Mouse (Mus musculus) intestine, postnatal 0 days (tissue): ENCODE results near the gene Tbck. TPM values are rescaled to one million over a fixed set of nuclear protein-coding genes. Genes with fewer than 3 reads are reported as not detected.

Source experiments
- ATAC-seq: fragments of 200-750 bp; cut with Nextera tagmentation; 2 replicates; pipeline ENCODE4 v1.8.0; 2017; ENCODE audit warnings: mild to moderate bottlenecking, moderate TSS enrichment, moderate library complexity
- H3K27ac ChIP-seq: fragments of 300-500 bp; sonication (generic); 2 replicates; pipeline ENCODE4 v1.5.1; 2014; ENCODE audit warnings: mild to moderate bottlenecking, low read depth, low read length, moderate library complexity
- H3K27me3 ChIP-seq: fragments of 300-500 bp; sonication (generic); replicated peaks from 2 replicates; pipeline ENCODE4 v1.6.1; 2014; ENCODE audit warnings: low read length, mixed read lengths; ENCODE audit not compliant: control insufficient read depth, insufficient read depth
- H3K36me3 ChIP-seq: fragments of 300-500 bp; sonication (generic); 2 replicates; pipeline ENCODE4 v1.6.1; 2014; ENCODE audit warnings: mild to moderate bottlenecking, moderate library complexity; ENCODE audit not compliant: control insufficient read depth, insufficient read depth
- H3K4me1 ChIP-seq: fragments of 300-500 bp; sonication (generic); replicated peaks from 2 replicates; pipeline ENCODE4 v1.6.1; 2014; ENCODE audit warnings: antibody characterized with exemption, low read length, mixed read lengths; ENCODE audit not compliant: control insufficient read depth, insufficient read depth
- H3K4me2 ChIP-seq: fragments of 300-500 bp; sonication (generic); replicated peaks from 2 replicates; pipeline ENCODE4 v1.6.1; 2014; ENCODE audit warnings: low read depth, mild to moderate bottlenecking, moderate library complexity
- H3K4me3 ChIP-seq: fragments of 300-500 bp; sonication (generic); 2 replicates; pipeline ENCODE4 v1.5.1; 2014; ENCODE audit warnings: low read depth, low read length
- H3K9ac ChIP-seq: fragments of 300-500 bp; sonication (generic); 2 replicates; pipeline ENCODE4 v1.6.1; 2014; ENCODE audit warnings: mild to moderate bottlenecking, low read depth, low read length
- H3K9me3 ChIP-seq: fragments of 300-500 bp; sonication (generic); 2 replicates; pipeline ENCODE4 v1.6.1; 2016; ENCODE audit warnings: mixed run types; ENCODE audit not compliant: control insufficient read depth
- CTCF ChIP-seq: sonication (generic); IDR thresholded peaks from 2 replicates; pipeline ENCODE4 v1.5.1; 2016; ENCODE audit warnings: low read depth, mild to moderate bottlenecking, control low read depth, antibody characterized with exemption, moderate library complexity
- WGBS: fragments of 180-500 bp; shearing (Covaris S2); extraction: QIAGEN DNeasy Blood & Tissue Kit; methylation state at CpG from one replicate; pipeline ENCODE4 v1.1.7; 2014; 5-methylcytosine and 5-hydroxymethylcytosine counted together
- polyA plus RNA-seq: library from polyadenylated mRNA; unstranded; fragments of >200 nt; fragmentation: Nextera tagmentation; extraction: Ambion mirVana; gene quantifications from 2 replicates; pipeline ENCODE4 v1.2.1, GENCODE M21; 2015

The Tbck gene
- polyA plus RNA-seq, 1 experiment from 2014 or later = 7.7 TPM

- Histone ChIP-seq H3K36me3 (peaks cover 5% of the 10 kb centered on the region), H3K9me3 (no peaks in the 10 kb centered on the region), H3K4me3 (no peak overlapping the region), H3K27me3 (no peaks in the 10 kb centered on the region), H3K27ac (no peak overlapping the region), H3K4me2 (no peak overlapping the region), H3K4me1 (no peaks in the 10 kb centered on the region), H3K9ac (no peak overlapping the region)
- peak; percentile 92 for TF ChIP-seq CTCF
- ATAC-seq = no peak
- 32% methylated on average over 3 of the region's 3 CpGs for WGBS
These were observed 63.1 kb downstream of the Tbck start for GRCm38 (mm10) chr3:132747036-132747435.

GRCm38 (mm10) chr3:132747766-132748165, 63.8 kb downstream of the Tbck start:
- 85% methylated on average over 14 of the region's 14 CpGs for WGBS
- H3K9ac ChIP-seq = no peak overlapping the region

GRCm38 (mm10) chr3:132748750-132749149, 64.8 kb downstream of the Tbck start:
- no peak for ATAC-seq
- H3K27me3 ChIP-seq = no peaks in the 10 kb centered on the region
- WGBS = 86% methylated on average over 3 of the region's 3 CpGs
- H3K9ac ChIP-seq = no peak overlapping the region
- no peaks in the 10 kb centered on the region for H3K4me1 ChIP-seq
- peaks cover 4% of the 10 kb centered on the region; the same call in 1 of the 2 replicates for H3K36me3 ChIP-seq
- TF ChIP-seq CTCF = no peak
- H3K4me3 ChIP-seq = no peak overlapping the region
- H3K27ac ChIP-seq = no peak overlapping the region
- H3K4me2 ChIP-seq = no peak overlapping the region
- H3K9me3 ChIP-seq = no peaks in the 10 kb centered on the region

More at GRCm38 (mm10) chr3:132747766-132748165, 63.8 kb downstream of the Tbck start:
- no peak overlapping the region for H3K4me2 ChIP-seq
- no peak for TF ChIP-seq CTCF
- H3K4me3 ChIP-seq = no peak overlapping the region
- peaks cover 5% of the 10 kb centered on the region for H3K36me3 ChIP-seq
- H3K27me3 ChIP-seq = no peaks in the 10 kb centered on the region
- H3K4me1 ChIP-seq = no peaks in the 10 kb centered on the region
- H3K27ac ChIP-seq = no peak overlapping the region
- no peaks in the 10 kb centered on the region for H3K9me3 ChIP-seq
- no peak for ATAC-seq

- Histone ChIP-seq H3K4me1 (no peaks in the 10 kb centered on the region), H3K9ac (no peak overlapping the region), H3K27ac (no peak overlapping the region), H3K27me3 (no peaks in the 10 kb centered on the region), H3K36me3 (peaks cover 14% of the 10 kb centered on the region; the same call in 1 of the 2 replicates), H3K9me3 (no peaks in the 10 kb centered on the region), H3K4me2 (no peak overlapping the region), H3K4me3 (no peak overlapping the region)
- TF ChIP-seq CTCF = no peak
- 0 out of 2 replicates have a peak, but pooled peaks have one; percentile 33 for ATAC-seq
- 17% methylated on average over 4 of the region's 4 CpGs for WGBS
These were observed 68.8 kb downstream of the Tbck start for GRCm38 (mm10) chr3:132752772-132753171.

GRCm38 (mm10) chr3:132756274-132756673, 72.3 kb downstream of the Tbck start:
- Histone ChIP-seq H3K9me3 (no peaks in the 10 kb centered on the region), H3K4me1 (no peaks in the 10 kb centered on the region), H3K9ac (no peak overlapping the region), H3K36me3 (peaks cover 23% of the 10 kb centered on the region), H3K27ac (no peak overlapping the region), H3K4me3 (no peak overlapping the region), H3K4me2 (no peak overlapping the region), H3K27me3 (no peaks in the 10 kb centered on the region)
- ATAC-seq = no peak
- 71% methylated on average over 1 of the region's 1 CpGs for WGBS
- no peak for TF ChIP-seq CTCF

GRCm38 (mm10) chr3:132766033-132766726, 82.2 kb downstream of the Tbck start:
- H3K4me1 ChIP-seq = no peaks in the 10 kb centered on the region
- WGBS = 87% methylated on average over 17 of the region's 17 CpGs
- H3K27ac ChIP-seq = no peak overlapping the region
- no peaks in the 10 kb centered on the region for H3K9me3 ChIP-seq
- no peak for ATAC-seq
- TF ChIP-seq CTCF = no peak
- H3K4me3 ChIP-seq = no peak overlapping the region
- H3K4me2 ChIP-seq = no peak overlapping the region
- peaks cover 3% of the 10 kb centered on the region; the same call in 1 of the 2 replicates for H3K36me3 ChIP-seq
- H3K9ac ChIP-seq = no peak overlapping the region
- H3K27me3 ChIP-seq = no peaks in the 10 kb centered on the region
